Mouse (Mus musculus) urinary bladder, postnatal 25 days (tissue): ENCODE data around the gene Nefh.

Experiments
- DNase-seq: peaks from one replicate; pipeline ENCODE4 v3.0.0; 2022; ENCODE audit warnings: low spot score

Nefh gene

DNA sequence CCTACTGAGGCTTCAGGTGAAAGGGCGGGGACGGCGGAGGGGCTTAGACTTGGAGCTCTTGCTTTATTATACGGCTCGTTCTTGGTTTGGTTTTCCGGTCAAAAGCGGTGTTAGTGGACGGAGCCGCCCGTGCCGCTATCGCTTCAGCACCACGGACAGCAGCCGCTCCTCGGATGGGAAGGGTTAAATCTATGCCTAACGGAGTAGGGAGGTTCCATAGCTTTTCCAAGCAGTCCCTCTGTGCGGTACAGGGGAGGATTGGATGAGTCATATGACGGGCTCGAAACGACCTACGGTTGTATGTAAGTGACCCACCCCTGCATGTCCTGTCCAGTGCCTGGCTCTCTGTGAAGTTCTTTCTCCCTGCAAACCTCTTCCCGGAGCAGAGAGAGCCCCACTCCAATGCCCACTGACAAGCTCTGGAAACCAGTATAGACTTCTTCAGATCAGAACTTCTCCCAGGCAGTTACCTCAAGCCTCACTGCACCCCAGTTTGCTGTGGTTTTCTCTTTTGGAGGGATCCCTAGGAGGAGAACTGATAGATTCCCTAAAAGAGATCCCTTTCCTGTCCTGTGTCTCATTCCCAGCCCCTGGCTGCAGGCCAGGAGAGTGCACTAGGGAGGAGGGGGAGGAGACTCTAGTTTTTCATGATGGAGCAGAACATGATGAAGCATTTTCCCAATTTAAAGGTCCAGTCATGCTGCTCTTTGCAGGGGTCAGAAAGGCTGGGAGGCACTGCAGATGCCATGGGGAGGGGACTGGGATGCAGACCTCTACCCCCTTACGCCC is 1.6 kb upstream of the Nefh start:
- DNase-seq, result peak; percentile 52

DNA sequence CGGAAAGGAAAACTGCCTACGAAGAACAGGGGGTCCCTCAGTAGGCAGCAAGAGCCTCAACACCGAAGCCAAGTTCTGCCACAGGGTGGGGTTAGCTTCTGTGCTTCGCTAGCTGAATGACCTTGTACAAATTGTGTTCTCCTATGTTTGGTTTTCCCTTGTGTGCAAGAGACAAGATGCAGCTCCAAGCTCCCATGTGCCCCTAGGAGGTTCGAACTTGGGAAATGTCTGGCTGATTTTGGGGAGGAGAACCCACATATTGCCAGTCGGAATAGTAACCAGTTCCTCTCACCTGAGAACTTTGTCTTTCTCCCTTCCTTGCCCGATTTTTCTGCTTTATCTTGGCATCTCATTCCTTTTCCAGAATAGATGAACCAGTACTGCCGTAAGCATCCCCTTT is 928 bp upstream of the Nefh start:
- no peak for DNase-seq

DNA sequence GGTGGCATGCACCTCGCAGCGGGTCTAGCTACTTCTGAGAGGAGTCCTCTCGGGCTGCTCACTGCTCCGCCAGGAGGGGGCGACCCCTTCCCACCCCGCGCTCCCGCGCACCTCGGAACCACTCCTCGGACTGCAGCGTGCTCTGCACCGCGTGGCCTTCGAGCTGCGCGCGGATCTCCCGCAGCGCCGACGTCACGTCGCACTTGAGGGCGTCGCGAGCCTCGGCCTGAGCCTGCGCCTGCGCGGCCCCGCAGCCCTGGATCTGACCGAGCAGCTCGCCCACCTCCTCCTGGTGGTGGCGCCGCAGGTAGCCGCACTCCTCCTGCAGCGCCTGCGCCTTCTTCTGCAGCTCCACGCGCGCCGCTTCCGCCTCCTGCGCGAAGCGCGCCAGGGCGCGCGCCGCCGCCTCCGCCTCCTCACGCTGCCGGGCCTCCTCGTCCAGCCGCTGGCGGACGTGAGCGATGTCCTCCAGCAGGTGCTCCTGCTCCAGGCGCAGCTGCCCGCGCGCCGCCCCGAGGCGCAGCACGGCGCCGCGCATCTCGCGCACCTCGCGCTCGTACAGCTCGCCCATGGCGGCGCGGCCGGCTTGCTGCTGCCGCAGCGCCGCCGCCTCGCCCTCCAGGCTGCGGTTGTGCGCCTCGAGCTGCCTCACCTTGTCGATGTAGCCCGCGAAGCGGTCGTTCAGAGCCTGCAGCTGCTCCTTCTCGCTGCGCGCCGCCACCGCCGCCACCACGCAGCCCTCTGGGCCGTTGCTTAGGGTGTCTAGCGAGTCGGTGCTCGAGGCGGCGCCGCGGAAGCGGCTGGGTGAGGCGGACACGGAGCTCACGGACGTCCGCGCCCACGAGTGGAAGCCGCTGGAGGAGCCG is 684 bp downstream of the Nefh start:
- peak; percentile 21 for DNase-seq

DNA sequence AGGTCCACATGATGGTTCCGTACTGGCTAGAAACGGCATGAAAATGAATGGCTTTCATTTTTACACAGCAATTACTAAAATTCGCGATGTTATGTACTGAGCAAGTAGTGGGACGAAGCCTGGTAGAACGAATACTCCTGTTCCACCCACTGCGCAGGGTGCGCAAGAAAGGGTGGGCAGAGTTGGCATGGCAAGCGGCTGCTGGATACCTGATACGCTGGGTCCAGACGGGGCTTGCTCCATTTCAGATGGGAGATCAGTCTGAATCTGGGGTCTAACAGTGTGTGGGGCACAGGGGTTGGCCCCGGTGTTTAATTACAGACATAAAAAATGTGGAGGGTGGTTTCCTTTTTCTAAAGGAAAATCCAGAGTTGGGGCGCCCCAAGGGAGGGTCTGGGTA is 1.3 kb downstream of the Nefh start:
- DNase-seq, result no peak

DNA sequence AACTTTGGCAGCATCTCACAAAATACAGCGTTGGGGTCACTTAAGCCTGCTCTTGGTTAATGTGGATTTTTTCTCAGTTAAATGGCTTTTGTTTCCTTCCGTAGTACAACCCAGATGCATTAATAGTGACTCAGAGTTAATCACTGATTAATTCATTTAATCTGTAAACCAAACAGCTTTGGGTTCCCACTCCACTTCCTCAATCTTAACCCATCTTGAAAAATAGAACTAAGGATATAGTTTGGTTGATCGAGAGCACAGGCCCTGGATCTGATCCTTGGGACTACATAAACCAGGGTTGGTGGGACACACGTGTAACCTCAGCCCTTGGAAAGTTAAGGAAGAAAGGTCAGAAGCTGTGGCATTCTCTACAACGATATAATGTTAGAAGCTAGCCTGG is 11.6 kb downstream of the Nefh start:
- DNase-seq, result no peak

DNA sequence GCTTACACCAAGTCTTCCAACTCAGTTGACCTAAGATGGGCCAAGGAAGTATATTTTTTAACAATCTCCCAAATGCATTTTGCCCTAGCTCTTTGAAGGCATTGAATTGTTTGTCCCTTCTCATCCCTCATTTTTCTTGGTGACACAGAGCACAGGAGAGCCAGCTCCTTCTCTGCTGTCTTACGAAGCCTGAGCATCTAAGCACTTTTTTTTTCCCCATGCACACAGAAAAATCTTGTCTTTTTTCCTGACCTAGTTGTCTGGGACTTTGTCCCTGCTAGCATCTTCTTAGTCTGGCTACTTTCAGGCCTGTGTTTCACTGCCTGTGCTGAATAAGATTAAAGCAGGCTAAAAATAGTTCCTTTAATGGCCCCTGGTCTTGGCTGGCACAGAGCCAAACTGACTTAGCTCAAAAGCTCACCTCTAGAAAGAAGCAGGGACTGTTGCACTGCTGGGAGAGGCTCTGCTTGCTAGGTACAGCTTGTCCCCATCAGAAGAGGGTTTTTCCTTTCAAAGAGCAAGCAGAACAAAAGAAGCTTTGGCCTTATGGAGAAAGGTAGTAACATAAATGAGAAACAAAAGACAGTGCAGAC is 16.8 kb downstream of the Nefh start:
- peak; percentile 26 for DNase-seq

DNA sequence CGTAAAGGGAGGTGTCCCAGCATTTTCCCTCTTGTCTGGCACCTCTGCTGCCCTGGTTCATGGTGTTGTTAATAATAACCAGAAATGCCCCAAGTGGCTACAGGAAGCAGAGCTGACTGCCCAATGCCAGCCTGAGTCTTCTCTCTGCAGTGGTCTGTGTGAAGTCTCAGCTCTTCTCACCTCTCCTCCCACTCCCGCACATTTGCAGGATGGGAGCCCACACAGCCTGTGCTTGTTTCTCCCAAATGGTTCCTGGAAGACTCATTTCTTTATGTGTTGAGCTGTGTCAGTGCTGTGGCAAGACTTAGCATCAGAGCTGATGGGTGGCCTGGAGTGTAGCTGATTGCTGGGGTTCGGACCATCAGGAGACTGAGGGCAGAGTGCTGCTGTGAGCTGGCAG is 20.6 kb downstream of the Nefh start:
- DNase-seq, result no peak

DNA sequence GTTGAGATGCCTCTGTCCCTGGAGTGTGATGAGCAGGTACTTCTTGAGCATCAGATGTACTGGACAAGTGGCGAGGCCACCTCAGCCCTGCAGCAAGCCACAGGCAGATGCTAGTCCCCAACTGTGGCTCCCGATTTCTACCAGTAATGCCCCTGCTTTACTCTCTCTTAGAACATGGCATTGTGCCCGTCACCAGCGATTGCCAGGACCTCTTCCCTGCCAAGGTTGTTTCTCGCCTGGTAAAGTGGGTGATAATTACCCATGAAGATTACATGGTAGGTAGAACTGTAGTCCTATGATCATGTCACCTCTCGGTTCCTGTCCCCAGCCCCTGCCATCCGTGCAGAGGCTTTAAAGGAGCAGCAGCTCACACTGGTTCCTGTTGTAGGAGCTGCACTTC is 26.1 kb downstream of the Nefh start:
- no peak for DNase-seq

DNA sequence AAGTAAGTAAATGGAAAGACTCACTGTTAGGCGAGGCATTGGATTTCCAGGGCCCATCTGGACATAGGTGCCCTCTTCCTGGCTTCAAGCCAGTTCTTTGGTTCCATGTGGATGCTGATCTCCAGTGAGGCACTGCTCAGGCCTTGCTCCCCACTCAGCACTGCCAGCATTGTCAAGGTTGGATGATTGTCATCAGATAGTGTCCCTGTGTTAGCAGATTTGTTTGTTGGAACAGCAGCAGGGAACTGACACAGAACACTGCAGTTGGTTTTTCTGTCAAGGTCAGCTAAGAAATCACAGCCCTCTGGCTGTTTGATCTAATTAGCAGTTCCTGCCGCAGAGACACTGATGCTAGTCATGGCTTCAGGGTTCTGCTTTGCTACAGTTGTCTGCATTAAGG is 26.6 kb downstream of the Nefh start:
- no peak for DNase-seq

DNA sequence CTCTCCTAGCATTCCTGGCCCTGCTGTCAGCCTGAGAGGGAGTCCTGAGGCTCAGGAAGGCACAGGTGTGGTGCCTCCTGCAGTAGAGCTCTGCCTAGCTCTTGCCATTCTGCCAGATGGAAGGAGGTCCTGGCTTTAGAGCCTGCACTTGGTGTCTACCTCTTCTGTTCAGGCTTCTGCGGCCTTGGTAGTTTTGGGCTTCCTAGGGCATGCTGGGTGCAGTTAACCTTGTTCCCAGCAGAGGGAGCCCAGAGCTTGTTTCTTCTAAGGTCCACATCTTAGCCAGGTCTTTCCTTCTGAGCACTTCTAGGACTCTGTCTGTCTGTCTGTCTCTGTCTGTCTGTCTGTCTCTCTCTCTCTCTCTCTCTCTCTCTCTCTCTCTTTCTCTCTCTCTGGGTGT is 31.8 kb downstream of the Nefh start:
- DNase-seq, result peak; percentile 47

DNA sequence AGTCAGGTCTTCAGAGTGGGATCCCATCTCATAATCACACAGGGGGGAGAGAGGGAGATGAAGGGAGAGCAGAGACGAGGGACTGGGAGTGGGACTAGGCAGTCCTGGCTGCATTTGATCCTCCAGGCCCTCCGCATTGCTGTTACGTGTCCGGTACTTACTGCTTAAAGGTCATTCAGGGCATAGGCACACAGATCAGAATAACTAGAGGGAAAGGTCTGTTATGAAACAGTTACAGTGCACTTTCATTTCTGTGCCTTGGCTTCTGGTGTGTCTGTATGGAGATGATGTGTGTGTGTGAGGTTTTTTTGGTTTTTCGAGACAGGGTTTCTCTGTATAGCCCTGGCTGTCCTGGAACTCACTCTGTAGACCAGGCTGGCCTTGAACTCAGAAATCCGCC is 41.6 kb downstream of the Nefh start:
- DNase-seq, result no peak

DNA sequence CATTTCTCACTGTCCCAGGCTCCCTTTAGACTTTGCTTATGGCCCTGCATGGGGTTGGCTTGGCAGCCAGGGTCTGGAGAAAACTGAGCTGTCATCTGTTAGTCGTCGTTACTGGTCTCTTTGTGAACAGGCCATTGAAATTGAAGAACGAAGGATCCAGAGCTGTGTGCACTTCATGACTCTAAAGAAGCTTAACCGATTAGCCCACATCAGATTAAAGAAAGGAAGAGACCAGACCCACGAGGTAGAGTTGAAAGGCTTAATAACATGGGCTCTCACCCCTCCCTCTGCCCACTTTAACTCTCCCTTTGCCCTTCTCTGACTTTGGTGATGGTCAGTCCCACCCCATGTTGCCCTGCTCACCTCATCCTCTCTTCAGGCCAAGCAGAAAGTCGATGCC is 45.9 kb downstream of the Nefh start:
- no peak for DNase-seq

DNA sequence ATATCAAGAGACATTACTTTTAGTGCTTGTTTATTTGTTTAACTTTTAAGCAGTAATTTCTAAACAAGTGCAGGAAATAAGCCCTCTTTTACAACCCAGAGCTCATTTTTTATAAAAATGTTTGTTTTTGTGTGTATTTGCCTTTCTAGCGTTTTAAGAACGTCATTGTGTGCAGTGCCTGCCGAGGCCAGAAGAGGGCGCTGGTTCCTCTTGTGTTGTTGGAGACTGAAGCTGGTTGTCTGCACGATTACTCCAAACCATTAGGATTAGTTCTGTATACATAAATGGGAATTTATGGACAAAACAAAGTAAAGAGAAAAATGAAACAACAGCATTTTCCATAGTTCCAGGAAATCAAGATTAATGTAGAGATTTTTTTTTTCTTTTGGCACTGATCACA is 47.4 kb downstream of the Nefh start:
- no peak for DNase-seq

DNA sequence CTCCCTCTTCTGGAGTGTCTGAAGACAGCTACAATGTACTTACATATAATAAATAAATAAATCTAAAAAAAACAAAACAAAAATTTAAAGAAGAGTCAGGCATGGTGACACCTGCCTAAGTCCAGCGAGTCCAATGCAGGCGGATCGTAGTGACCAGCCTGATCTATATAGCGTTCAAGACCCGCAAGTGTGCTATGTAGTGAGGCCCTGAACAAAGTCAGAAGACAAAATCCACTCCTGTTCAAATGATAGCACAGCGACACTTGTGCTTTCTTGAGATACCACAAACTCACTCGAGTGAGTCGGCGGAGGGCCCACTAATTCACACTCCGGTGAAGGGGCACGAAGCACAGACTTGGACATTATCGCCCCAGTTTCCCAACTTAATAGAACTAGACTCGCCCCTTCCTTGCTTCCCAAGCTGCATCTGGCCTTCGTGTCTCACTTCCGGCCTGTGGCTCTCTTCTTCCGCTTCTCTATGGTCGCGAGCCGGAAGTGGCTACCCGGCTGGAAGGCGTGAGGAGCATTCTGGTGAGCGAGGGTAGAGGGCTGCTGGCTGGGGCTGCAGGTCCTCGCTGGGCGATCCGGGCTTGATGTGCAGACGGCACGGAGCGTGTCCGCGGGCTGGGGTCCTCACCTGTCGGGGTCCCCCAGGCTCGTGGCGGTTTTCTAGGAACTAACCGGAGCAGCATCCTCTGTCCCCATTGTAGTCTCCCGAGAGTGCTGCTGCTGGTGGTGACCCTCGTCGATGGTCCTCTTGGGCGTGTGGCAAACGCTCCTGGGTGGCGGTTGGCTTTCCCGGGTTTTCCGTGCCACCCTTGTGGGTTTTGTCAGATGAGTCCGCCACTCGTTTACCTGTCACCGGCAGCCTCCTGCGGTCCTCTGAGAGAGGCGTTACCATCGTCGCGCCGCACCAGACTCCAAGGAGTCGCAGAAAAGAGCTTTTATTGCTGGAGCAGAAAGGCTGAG is 52.7 kb downstream of the Nefh start, which contains the start of gene Thoc5:
Thoc5 (plus strand) TSS at position 473 of the 969 bp plus-strand sequence.
- DNase-seq, result peak; percentile 66
